Mouse (Mus musculus) c-Kit-positive CD71-positive TER-119-positive erythroid progenitor cells, embryonic 14.5 days (primary cell): Measurements from ENCODE around the gene Ciao2b.
A peak's percentile ranks its signal among the peaks of the same experiment; 100 is the strongest.
"Not testable (repeated sequence)": the region's sequence is repeated elsewhere in the genome, so short reads cannot be mapped to it uniquely, and the experiment has no call there.

Experiments
- DNase-seq: peaks from one replicate; pipeline ENCODE4 v3.0.0-alpha.2; 2013; ENCODE audit warnings: low spot score

Ciao2b gene

DNA sequence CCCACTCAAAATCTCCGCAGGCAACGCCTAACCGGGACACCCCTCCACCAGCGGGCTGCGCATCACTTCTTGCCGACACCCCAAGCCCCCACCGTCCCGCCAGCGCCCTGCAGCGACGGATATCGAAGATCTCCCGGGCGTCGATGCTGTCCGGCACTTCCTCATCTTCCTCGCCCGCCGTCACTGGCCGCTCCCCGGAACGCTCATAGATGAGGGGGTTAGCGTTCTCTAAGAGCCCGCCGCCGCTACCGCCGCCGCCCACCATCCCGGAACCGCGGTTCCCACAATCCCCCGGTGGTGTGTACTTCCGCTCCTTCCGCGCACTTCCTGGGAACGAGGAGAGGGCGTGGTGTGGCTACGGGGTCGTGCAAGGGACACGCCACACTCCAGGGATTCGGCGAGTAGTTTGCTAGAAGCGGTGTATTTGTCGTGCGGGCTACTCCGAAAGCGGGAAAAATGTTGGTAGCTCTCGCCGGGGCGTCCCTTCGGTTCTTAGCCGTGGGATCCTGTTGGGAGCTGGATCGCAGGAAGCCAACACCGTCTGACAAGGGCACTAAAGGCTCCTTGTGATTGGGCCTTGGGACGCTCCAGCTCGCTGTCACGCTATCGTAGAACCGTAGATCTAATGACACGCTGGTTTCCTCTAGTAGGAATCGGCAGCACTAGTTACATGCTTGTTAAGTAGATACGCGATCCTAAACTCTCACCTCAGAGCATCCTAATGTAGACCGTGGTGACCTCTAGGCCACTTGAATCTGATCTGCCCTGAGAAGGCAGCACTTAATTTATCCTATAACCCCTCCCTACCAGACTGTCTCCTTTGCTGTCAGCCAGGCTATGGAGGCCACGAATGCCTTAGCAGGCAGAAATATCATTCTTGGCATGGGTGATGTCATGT lies at the start of gene Ciao2b:
Gene Ciao2b (minus strand): TSS at position 540 of the 898 bp plus-strand sequence.
- DNase-seq, result peak; percentile 78

DNA sequence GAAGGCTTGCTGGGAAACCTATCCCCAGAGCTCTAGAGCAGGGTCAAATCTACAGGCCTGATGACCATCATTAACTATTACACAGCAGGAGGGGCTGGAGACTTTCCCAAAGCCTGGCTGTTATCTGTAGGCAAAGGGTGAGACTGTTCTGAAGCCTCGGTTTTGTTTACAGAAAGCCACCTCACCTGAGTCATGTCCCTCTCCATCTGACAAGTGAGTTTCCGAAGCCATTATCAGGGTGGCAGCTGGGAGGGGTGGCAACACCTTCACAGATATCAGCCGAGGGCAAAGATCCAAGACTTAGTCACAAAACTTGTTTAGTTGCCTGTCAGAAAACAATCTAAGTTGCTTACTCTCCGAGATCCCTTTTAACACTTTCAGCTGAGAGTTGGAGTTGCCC lies 46.7 kb upstream of the Ciao2b start:
- DNase-seq, result no peak

DNA sequence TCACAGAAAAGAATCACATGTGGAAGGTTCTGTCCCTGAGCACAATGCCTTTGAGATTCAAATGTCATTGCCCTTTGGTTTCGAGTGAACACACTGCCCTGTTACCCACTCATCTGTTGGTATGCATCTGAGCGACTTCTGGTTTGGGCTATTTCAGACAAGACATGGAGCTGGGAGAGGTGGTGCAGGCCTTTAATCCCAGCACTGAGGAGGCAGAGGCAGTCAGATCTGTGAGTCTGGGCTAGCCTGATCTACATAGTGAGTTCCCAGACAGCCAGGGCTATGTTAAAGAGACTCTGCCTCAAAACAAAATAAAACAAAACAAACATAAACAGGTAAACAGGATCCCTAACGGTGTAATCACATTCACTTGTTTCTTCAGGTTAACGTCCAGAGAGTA lies 13.8 kb upstream of the Ciao2b start:
- DNase-seq, result no peak

DNA sequence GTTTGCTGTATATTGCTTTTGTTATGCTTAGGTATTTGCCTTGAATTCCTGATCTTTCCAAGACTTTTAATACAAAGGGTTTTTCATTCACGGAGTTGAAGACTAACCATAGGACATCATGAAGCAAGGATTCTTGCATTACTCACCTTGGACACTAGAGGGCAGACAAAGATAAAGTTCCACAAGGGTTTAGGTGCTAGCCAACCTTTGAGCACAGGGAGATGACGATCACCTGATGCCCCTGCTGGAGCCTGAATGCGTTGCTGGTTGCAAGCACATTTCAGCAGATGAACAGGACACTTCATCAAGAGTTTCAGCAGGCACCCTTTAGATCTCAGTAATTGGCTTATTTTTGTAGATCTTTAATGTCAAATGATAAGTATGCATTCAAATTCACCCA lies 13.2 kb upstream of the Ciao2b start:
- DNase-seq, result peak; percentile 76

DNA sequence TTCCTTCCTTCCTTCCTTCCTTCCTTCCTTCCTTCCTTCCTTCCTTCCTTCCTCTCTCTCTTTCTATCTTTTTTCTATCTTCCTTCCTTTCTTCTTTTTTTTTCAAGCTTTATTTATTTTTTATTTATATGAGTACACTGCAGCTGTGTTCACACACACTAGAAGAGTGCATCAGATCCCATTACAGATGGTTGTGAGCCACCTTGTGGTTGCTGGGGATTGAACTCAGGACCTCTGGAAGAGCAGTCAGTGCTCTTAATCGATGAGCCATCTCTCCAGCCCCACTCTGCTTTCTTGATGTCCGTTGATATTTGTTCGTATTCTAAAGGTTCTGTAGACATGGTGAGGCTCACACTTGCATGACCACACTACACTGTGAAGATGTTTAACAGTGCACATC lies 2.4 kb upstream of the Ciao2b start:
- not testable (repeated sequence) for DNase-seq

DNA sequence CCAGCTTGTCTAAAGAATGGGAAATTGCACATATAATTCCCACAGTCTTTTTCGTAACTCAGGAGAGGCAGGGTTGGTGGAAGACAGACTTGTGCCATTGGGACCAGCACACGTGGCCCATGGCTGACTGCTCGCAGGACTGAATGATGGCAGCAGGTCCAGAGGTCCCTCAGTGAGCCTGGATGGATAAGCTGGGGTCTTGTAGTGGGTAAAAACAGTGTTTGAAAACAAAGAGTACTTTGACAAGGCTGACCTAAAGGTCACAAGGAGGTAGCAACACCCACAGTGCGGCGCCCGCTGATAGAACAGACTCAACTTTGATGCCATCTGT lies 524 bp upstream of the Ciao2b start:
- no peak for DNase-seq

DNA sequence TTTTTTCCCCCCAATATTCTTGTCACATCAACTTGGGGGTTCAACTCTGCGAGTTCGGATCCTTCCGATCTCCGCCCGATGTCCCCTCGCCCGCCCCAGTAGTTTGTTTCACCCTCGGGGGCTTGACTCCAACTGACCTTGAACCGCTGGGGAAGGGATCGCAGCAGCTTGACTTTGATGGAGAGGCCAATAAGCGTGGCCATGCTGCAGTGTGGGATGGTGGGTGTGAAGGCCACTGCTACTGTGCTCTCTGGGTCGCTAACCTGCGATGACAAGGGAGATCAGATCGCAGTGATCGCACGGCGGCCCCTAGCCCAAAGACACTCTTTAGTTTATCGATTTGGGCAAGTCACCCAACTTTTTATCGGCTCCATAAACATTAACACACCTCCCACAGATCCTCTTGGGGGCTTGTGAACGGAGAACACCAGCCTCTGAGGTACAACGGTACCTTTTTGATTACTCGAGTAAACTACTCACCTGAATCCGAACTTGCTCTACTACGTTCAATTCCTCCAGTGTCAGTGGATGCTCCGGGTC lies 864 bp downstream of the Ciao2b start:
- DNase-seq, result no peak

DNA sequence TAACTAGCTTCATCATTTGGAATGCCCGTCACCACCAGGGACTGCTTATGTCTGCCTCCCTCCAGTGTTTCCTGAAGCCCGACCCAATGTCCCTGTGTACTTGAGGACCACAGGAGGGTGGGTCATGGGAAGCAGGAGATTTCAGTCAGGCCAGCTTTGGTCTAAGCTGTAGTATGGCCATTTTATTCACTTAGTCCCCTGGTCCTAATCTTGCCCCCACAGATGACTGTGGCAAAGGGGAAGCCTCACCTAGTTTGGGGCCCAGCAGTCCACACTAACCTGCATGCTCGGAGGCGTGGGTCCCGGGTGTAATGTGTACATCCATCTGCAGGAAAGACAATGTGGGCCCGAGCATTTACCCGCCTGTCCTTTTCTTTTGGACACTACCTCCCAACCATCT lies 1.5 kb downstream of the Ciao2b start:
- DNase-seq, result no peak

DNA sequence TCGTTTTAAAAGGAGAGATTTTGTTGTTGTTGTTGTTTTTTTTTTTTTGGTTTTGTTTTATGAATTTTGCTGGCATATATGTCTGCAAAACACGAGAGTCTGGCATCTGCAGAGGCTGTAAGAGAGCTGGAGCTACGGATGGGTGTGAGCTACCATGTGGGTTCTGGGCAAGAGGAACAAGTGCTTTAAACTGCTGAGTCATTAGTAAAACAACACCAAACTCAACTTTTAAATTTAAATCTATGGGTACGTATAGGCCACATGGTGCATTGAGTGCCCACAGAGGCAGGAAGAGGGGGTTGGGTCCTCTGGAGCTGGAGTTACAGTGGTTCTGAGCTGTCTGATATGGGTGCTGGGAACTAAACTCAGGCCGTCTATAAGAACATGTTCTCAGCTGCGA lies 3.8 kb downstream of the Ciao2b start:
- DNase-seq, result no peak

DNA sequence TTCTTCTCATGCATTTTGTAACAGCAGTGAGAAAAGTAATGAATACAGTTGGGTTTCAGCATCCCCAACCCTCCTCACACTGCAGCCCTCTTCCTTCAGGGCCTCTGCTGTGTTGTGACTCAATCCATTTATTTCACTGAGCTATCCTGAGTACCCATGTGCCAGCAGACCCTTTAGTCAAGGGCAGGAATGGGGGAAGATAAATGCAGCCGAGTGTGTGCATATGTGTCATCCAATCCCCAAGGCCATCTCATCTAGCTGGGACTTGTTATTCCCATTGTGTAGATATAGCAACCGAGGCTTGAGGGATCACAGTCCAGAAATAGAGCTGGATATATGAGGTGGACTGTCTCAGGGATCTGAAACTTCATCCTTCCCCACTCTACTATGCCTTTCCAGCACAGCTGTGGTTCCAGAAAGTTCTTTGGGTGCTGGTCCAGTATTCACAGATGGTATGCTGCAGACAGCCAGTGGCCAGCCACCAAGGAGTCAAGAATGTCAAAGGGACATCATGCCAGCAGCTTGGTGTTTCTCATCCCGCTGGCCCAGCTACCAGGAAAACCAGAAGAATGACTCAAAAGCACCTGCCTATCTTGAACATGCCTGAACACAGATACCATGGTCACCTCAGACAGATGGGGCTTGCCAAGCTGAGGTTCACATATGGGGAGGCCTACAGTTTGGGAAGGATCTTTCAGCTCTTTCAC lies 6.6 kb downstream of the Ciao2b start:
- no peak for DNase-seq

DNA sequence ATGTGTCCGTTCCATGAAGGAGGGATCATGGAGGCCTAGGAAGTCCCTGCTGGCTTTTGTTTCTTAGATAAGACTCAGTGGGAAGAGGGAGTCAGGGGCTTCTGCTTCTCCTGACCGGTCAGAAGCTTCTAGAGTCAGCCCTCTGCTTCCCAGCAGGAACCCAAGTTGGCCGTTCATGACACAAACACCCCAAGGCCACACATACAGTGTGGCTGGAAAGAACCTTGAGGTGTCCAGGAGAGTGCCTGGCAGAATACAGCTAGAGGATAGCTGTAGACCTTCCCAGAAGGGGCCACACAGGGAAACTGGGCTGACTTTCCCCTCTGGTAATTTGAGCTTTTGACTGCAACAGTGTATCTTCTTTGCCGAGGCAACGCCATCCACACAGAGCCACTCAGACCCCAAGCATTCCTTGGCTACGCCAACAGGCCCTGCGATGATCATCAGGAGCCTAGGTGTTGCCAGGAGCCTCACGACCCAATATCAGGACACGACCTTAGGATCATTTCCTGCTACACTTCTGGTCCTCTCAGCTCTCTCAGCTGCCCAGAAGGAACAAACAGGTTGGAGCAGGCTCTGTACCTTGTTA lies 8.5 kb downstream of the Ciao2b start:
- no peak for DNase-seq

DNA sequence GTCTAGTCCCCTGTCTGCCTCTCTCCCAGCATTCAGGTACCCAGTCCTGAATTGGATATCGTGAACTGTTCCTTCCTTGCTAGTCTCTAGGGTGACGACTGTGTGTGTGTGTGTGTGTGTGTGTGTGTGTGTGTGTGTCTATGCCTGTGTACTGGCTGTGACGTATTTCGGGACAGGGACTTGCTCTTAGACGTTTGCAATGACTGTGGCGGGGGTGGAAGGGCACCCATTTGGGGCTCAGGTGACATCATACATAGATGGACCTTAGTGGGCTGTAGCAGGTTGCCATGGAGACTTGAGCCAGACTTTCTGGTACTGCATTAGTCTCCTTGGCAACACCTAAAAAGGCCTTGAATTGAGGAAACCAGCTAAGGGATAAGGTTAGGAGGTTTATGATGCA lies 9.3 kb downstream of the Ciao2b start:
- DNase-seq, result no peak

DNA sequence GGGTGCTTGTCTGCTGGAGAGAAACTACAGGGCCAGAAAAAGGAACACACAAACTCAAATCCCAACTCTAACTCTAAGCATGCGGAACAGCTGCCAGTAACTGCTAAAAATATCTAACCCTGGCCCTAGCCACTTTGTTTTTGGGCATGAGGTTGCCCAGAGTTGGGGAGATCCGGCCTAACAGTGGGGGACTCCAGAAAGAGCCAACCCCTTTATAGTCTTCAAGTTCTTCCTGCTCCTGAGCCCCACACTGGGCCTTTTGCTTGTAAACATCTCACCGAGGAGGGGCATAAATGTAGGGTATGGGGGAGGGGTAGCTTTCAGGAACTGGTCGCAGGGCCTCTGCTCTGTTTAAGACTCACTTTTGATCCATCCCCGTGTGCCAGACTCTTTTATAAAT lies 9.8 kb downstream of the Ciao2b start:
- DNase-seq, result no peak

DNA sequence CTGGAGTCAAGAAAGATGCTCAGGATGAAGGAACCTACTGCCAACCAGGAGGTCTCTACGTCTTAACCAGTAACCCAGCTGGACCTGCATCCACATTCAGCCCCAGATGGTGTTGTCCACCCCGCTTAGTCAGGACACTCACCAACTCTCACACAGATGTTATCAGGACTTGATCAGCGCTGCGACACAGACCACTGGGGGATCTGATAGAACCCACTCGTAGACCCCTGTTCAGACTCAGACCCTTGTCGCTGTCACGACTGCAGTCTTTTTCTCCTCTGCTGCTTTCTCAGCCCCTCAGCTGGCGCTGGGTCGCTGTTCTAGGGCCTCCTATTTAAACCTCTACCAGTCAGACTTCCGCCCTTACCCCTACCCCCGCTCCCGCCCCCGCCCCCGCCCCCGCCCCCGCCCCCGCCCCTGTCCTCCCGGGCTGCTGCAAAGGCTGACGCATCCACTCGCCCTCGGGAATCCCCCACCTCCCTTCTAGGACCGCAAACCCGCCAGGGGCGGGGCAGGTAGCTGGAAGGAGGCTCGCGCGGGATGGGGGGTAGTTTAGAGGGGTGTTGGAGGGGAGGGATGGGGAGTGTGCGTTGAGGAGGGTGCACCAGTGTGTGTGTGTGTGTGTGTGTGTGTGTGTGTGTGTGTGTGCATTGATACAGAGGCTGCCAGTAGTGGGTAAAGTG lies 10.6 kb downstream of the Ciao2b start, which contains the start of gene Rrad:
Gene Rrad (minus strand): TSS at position 347 of the 683 bp plus-strand sequence.
- no peak for DNase-seq

DNA sequence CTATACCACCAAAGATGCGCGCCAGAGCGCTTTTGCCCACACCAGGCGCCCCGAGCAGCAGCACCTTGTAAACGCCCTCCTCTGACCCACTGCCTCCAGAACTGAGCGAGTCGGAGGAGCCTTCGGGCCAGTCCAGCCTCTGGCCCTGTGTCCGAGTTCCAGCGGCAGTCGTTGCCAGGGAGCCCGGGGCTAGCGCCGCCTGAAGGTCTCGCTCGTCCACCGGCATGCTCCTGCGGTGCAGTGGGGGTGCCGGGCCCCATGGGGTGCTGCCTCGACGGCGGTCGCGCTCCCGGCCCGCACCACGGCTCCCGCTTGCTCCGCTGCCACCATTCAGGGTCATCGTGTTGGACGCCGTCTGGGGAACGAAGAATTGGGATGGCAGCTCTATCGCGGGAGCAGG lies 11.2 kb downstream of the Ciao2b start:
- no peak for DNase-seq

DNA sequence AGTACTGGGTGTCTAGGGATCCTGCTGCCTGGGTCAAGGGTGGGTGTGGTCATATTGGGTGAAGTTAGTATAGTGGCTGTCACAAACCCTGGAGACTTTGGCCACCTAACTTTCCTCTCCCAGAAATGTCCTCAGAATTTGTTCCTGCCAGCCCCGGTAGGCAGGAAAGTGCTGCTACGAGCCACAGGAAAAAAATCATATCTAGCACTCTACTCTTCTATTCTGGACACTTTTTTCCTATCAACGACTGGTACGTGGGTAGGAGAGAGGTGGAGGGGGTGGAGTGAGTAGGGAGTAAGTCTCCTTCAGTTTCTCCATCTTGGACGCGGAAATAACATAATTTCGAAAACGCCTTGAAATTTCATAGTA lies 11.7 kb downstream of the Ciao2b start:
- DNase-seq, result no peak

DNA sequence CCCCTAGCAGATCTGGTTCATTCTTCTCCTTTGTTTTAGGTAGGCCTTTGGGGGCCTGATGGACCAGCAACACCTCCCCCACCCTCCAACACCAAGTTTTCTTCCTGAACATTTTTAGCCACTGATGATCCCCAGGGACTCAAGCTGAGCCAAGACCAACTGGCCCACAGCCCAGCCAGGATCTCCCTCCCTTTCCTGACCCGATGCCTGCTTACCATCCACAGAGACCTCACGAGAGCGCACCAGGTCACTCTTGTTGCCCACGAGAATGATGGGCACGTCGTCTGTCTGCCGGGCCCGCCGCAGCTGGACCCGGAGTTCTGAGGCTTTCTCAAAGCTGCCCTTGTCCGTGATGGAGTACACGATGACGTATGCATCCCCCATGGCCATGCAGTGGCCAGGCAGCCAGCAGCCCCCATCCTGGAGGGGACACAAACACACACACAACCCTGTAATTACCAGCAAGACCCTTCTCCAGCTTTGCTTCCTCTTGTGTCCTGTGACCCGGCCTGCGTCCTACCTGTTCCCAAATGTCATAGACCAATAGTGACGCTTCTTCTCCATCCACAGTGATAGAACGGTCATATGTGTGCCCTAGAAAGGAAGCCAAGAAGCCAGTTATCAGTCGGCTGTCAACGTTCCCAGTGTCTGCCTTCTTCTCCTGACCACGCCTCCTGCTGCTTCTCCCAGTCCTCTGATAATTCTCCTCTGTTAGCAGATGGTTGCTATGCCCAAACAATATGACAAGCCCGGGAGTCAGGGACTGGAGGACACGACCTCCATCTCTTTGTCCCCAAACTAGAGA lies 12.3 kb downstream of the Ciao2b start:
- DNase-seq, result no peak

DNA sequence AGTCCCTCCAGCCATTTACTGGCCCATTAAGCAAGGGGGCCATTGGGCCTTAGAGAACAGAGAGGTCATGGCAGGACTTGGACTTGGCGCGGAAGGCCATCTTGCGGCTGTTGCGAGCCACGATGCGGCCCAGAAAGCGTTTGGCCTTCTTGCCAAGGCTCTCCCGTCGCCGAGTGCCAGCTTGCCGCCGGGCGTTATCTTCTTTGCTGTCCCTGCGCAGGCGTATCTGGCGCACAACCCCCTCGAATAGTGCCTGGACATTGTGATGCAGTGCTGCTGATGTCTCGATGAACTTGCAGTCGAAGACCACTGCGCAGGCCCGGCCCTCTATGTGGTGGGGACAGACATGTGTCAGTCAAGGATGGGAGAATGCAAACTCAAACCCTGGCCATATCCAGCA lies 13.4 kb downstream of the Ciao2b start:
- DNase-seq, result no peak

DNA sequence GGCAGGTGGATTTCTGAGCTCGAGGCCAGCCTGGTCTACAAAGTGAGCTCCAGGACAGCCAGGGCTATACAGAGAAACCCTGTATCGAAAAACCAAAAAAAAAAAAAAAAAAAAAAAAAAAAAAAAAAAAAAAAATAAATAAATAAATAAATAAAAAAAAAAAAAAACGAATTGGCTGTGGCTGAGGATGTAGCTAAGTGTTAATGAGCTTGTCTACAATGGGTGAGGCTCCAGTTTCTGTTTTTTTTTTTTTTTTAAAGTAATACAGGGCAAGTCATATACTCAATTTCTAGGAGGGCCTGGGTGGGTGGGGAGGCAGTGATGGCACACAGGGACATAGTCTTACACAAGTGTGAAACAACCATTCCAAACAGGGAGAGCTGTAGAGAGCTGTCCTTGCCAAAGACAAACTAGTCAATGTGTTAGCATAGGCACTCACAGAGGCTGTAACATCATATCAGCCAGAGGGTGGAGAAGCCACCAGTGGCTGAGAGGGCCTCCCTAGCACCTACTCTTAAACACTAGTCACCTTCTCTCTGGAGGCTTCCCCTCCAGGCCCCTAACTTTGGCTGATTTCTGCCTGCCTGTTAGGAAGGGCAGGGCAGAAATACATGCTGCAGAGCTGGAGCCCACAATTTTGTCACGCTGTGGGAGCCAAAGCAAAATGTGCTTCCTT lies 14.6 kb downstream of the Ciao2b start:
- no peak for DNase-seq

DNA sequence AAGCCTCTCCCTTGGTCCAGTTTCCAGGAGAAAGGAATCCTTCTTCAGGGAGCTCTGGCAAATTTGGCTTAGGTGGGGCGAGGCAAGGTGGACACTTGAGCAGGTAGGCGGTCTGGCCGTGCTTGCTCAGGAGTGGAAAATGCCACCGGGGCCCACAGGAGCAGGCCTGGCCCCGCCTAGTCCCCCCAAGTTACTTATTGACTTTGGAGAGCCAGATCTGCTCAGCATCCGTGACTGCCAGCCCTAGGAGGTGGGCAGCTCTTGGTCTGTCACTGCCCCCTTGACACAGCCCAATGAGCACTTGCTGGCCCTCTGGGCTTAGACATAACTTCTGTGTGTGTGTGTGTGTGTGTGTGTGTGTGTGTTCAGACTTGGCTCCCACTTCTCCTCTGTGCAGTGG lies 17.6 kb downstream of the Ciao2b start, which contains the start of gene Cdh16:
Gene Cdh16 (minus strand): TSS at position 236 of the 400 bp plus-strand sequence.
- DNase-seq, result no peak

DNA sequence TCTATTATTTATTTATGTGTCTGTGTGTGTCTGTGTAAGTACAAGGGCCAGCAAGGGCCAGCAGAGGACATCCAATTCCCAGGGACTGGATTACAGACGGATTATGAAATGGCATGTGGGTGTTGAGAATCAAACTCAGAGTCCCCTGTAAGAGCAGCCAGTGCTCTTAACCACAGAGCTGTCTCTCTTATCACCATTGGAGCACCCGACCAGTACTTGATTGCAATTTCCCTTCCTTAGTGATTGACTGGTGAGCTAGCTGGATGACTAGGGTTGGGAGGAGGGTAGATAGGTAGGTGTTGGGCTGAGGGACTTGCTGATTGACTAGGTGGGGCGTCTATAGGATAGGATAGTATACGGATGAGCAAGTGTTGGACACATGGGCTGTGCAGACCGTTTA lies 21.0 kb downstream of the Ciao2b start:
- DNase-seq, result no peak
